ENCODE assay signal across 8 mouse cellular contexts in the genomic region with DNA sequence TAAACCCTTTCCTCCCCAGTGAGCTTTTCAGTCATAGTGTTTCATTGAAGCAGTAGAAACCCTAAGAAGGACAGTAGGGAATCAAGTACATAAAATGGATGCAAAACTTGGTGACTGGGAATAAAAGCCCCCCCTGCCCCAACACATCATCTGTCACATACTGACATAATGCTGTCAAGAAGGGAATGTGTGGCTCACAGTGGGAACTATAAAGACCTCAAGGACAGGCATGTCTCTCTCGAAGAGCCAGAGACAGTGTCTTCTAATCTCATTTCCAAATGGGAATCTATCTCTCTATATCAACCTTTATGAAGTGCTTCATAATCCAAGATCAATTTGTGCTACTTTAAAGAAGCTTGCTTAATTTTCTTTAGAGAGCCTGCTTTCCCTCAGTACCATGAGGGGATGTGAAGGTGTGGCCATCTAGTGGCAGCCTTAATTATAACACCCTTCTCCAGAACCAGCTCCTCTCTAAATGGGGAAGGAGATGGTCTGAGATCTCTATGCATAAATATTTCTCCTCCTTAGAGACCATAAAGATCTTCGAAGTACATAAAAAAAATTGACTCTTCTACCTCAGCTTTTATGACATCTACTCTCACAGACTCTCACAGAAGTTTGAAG.
A peak's percentile ranks its signal among the peaks of the same experiment; 100 is the strongest.
DNase-seq lines count a peak whose midpoint lies in the region; ATAC-seq and TF ChIP-seq lines count a peak whose summit lies in the region.

No protein-coding gene starts in this region.

- no peak overlapping the region for H3K27ac ChIP-seq in heart, embryonic 12.5 days (ENCODE audit: poor library complexity, severe bottlenecking)
- no peak overlapping the region for H3K27ac ChIP-seq in kidney, embryonic 16.5 days (ENCODE audit: low read length)
- no peak overlapping the region for H3K27ac ChIP-seq in liver, postnatal 0 days (ENCODE audit: low read depth)

- TF ChIP-seq CTCF in G1E (IDR thresholded peaks at IDR 0.05; ENCODE audit: low read depth, low read length): no peak
- TF ChIP-seq CTCF in liver, postnatal 0 days (IDR thresholded peaks at IDR 0.05; ENCODE audit: low read depth): peak; percentile 77

- TF ChIP-seq EP300 in liver, postnatal 0 days (IDR thresholded peaks at IDR 0.05; ENCODE audit: low read depth): no peak

- DNase-seq in CD4-positive helper T cell, adult 2 months (ENCODE audit: low read depth, low spot score): peak; percentile 17
- peak; percentile 0 for DNase-seq in G1E (ENCODE audit: low spot score)
- DNase-seq in liver, postnatal 0 days: peak; percentile 14
- DNase-seq in ovary, postnatal 36 days (ENCODE audit: low spot score): peak; percentile 3

- peak overlapping the region; percentile 20; the same call in 1 of the 2 replicates for H3K4me2 ChIP-seq in heart, embryonic 12.5 days
- 0 out of 2 replicates have a peak overlapping the region, but pooled peaks have one; percentile 10 for H3K4me2 ChIP-seq in kidney, embryonic 16.5 days (replicated peaks; ENCODE audit: low read depth, low read length)
- no peak overlapping the region for H3K4me2 ChIP-seq in liver, postnatal 0 days (ENCODE audit: low read depth, low read length)

- H3K27me3 ChIP-seq in G1E (ENCODE audit: insufficient read depth, low read length): no peaks in the 10 kb centered on the region
- H3K27me3 ChIP-seq in heart, embryonic 12.5 days (replicated peaks): no peaks in the 10 kb centered on the region
- H3K27me3 ChIP-seq in kidney, embryonic 16.5 days (ENCODE audit: insufficient read depth, low read length): no peaks in the 10 kb centered on the region
- no peaks in the 10 kb centered on the region for H3K27me3 ChIP-seq in liver, postnatal 0 days (ENCODE audit: insufficient read depth, low read length)

- H3K4me3 ChIP-seq in G1E (ENCODE audit: low read depth, low read length): no peak overlapping the region
- H3K4me3 ChIP-seq in heart, embryonic 12.5 days: no peak overlapping the region
- H3K4me3 ChIP-seq in kidney, embryonic 16.5 days (ENCODE audit: low read length): no peak overlapping the region
- no peak overlapping the region for H3K4me3 ChIP-seq in liver, postnatal 0 days (ENCODE audit: low read depth, low read length)

- no peak overlapping the region for H3K9ac ChIP-seq in heart, embryonic 12.5 days
- H3K9ac ChIP-seq in kidney, embryonic 16.5 days (replicated peaks; ENCODE audit: low read length): no peak overlapping the region
- no peak overlapping the region for H3K9ac ChIP-seq in liver, postnatal 0 days (replicated peaks)

- 33% methylated on average over 2 of the region's 2 CpGs for WGBS in heart, embryonic 12.5 days
- 31% methylated on average over 2 of the region's 2 CpGs for WGBS in kidney, embryonic 16.5 days
- 25% methylated on average over 2 of the region's 2 CpGs for WGBS in liver, postnatal 0 days (ENCODE audit: insufficient replicate concordance)

- H3K9me3 ChIP-seq in G1E (replicated peaks): no peaks in the 10 kb centered on the region
- H3K9me3 ChIP-seq in heart, embryonic 12.5 days (replicated peaks): no peaks in the 10 kb centered on the region
- no peaks in the 10 kb centered on the region for H3K9me3 ChIP-seq in kidney, embryonic 16.5 days (ENCODE audit: low read length)
- H3K9me3 ChIP-seq in liver, postnatal 0 days (ENCODE audit: low read length): no peaks in the 10 kb centered on the region

- H3K36me3 ChIP-seq in G1E (replicated peaks): no peaks in the 10 kb centered on the region
- no peaks in the 10 kb centered on the region for H3K36me3 ChIP-seq in heart, embryonic 12.5 days
- no peaks in the 10 kb centered on the region for H3K36me3 ChIP-seq in kidney, embryonic 16.5 days (ENCODE audit: insufficient read depth, low read length)
- H3K36me3 ChIP-seq in liver, postnatal 0 days (replicated peaks; ENCODE audit: insufficient read depth, low read length): no peaks in the 10 kb centered on the region

- ATAC-seq in G1E (ENCODE audit: extremely low read depth, insufficient number of reproducible peaks, low FRiP score, poor library complexity, severe bottlenecking): no peak
- ATAC-seq in common myeloid progenitor, adult 5-6 weeks (replicated peaks; ENCODE audit: low read depth, poor library complexity, severe bottlenecking): peak; percentile 95
- no peak for ATAC-seq in heart, embryonic 12.5 days (ENCODE audit: insufficient number of reproducible peaks, low FRiP score)
- peak; percentile 73; the same call in 1 of the 2 replicates for ATAC-seq in kidney, embryonic 16.5 days (ENCODE audit: low FRiP score, low TSS enrichment)
- no peak for ATAC-seq in liver, postnatal 0 days
- no peak for ATAC-seq in erythroid progenitor cell, adult 5-6 weeks (replicated peaks; ENCODE audit: low FRiP score, poor library complexity, severe bottlenecking)

- H3K4me1 ChIP-seq in G1E (ENCODE audit: insufficient read depth, low read depth, low read length): no peaks in the 10 kb centered on the region
- H3K4me1 ChIP-seq in heart, embryonic 12.5 days (replicated peaks): no peaks in the 10 kb centered on the region
- H3K4me1 ChIP-seq in kidney, embryonic 16.5 days (ENCODE audit: insufficient read depth, low read length): no peaks in the 10 kb centered on the region
- H3K4me1 ChIP-seq in liver, postnatal 0 days (ENCODE audit: insufficient read depth): no peaks in the 10 kb centered on the region

Comparison
In these comparisons a context has a peak if more than half of its experiments do, and no peak if none do; other contexts are left out.
1. ATAC-seq: peak in common myeloid progenitor, adult 5-6 weeks (single experiment) and kidney, embryonic 16.5 days (single experiment); none in G1E (single experiment), heart, embryonic 12.5 days (single experiment), liver, postnatal 0 days (single experiment) and erythroid progenitor cell, adult 5-6 weeks (single experiment).
2. Peak in every context shown above with its lines, with median percentiles within 50 percentile points of each other: DNase-seq.